Mouse (Mus musculus) liver, postnatal 0 days (tissue): ENCODE data around the gene Wfdc13. TPM values are rescaled to one million over a fixed set of nuclear protein-coding genes. Genes with fewer than 3 reads are reported as not detected.
A peak's percentile ranks its signal among the peaks of the same experiment; 100 is the strongest.

Experiments
- ATAC-seq: fragments of 200-750 bp; cut with Nextera tagmentation; 2 replicates; pipeline ENCODE4 v1.8.0; 2017; ENCODE audit warnings: mild to moderate bottlenecking, moderate library complexity
- DNase-seq: peaks from one replicate; pipeline ENCODE4 v3.0.0-alpha.2; 2016
- H3K27ac ChIP-seq: fragments of 300-500 bp; sonication (generic); 2 replicates; pipeline ENCODE4 v1.5.1; 2014; ENCODE audit warnings: antibody characterized with exemption, moderate library complexity, mild to moderate bottlenecking, low read depth
- H3K27me3 ChIP-seq: fragments of 300-500 bp; sonication (generic); 2 replicates; pipeline ENCODE4 v1.6.1; 2014; ENCODE audit warnings: low read length, control low read depth, mixed read lengths; ENCODE audit not compliant: insufficient read depth
- H3K36me3 ChIP-seq: fragments of 300-500 bp; sonication (generic); replicated peaks from 2 replicates; pipeline ENCODE4 v1.6.1; 2014; ENCODE audit warnings: mild to moderate bottlenecking, control low read depth, low read length, moderate library complexity, mixed read lengths; ENCODE audit not compliant: insufficient read depth
- H3K4me1 ChIP-seq: fragments of 300-500 bp; sonication (generic); 2 replicates; pipeline ENCODE4 v1.6.1; 2014; ENCODE audit warnings: antibody characterized with exemption, mild to moderate bottlenecking, control low read depth; ENCODE audit not compliant: insufficient read depth
- H3K4me2 ChIP-seq: fragments of 300-500 bp; sonication (generic); 2 replicates; pipeline ENCODE4 v1.6.1; 2014; ENCODE audit warnings: low read depth, mild to moderate bottlenecking, low read length, moderate library complexity, mixed read lengths
- H3K4me3 ChIP-seq: fragments of 300-500 bp; sonication (generic); 2 replicates; pipeline ENCODE4 v1.5.1; 2014; ENCODE audit warnings: low read depth, low read length
- H3K9ac ChIP-seq: fragments of 300-500 bp; sonication (generic); replicated peaks from 2 replicates; pipeline ENCODE4 v1.6.1; 2014; ENCODE audit warnings: mild to moderate bottlenecking, moderate library complexity
- H3K9me3 ChIP-seq: fragments of 300-500 bp; sonication (generic); 2 replicates; pipeline ENCODE4 v1.6.1; 2016; ENCODE audit warnings: mild to moderate bottlenecking, control low read depth, low read length, mixed read lengths
- CTCF ChIP-seq: sonication (generic); IDR thresholded peaks from 2 replicates; pipeline ENCODE4 v1.5.1; 2016; ENCODE audit warnings: antibody characterized with exemption, low read depth
- EP300 ChIP-seq: IDR thresholded peaks from 2 replicates; pipeline ENCODE4 v1.6.1; 2016; ENCODE audit warnings: antibody characterized with exemption, low read depth, mild to moderate bottlenecking
- WGBS: fragments of 180-500 bp; shearing (Covaris S2); extraction: QIAGEN DNeasy Blood & Tissue Kit; methylation state at CpG from one replicate; pipeline ENCODE4 v1.1.7; 2014; ENCODE audit not compliant: insufficient replicate concordance; 5-methylcytosine and 5-hydroxymethylcytosine counted together
- polyA plus RNA-seq: library from polyadenylated mRNA; unstranded; fragments of >200 nt; fragmentation: Nextera tagmentation; extraction: Ambion mirVana; gene quantifications from 2 replicates; pipeline ENCODE4 v1.2.1, GENCODE M21; 2015

The Wfdc13 gene
- polyA plus RNA-seq, 1 experiment from 2014 or later = not detected

GRCm38 (mm10) chr2:164725895-164726619 is 41.1 kb downstream of the Wfdc13 start:
- H3K4me3 ChIP-seq = no peak overlapping the region
- H3K36me3 ChIP-seq = no peaks in the 10 kb centered on the region
- ATAC-seq (peak; percentile 61), DNase-seq (peak; percentile 79)
- H3K9ac ChIP-seq = no peak overlapping the region
- no peaks in the 10 kb centered on the region for H3K27me3 ChIP-seq
- WGBS = 15% methylated on average over 6 of the region's 6 CpGs
- H3K4me1 ChIP-seq = no peaks in the 10 kb centered on the region
- no peaks in the 10 kb centered on the region for H3K9me3 ChIP-seq
- no peak overlapping the region for H3K4me2 ChIP-seq
- TF ChIP-seq EP300 (no peak), CTCF (peak; percentile 91)
- no peak overlapping the region for H3K27ac ChIP-seq

- H3K27me3 ChIP-seq = no peaks in the 10 kb centered on the region
- no peaks in the 10 kb centered on the region for H3K4me1 ChIP-seq
- H3K27ac ChIP-seq = no peak overlapping the region
- no peaks in the 10 kb centered on the region for H3K36me3 ChIP-seq
- no peak for TF ChIP-seq EP300
- no peak for TF ChIP-seq CTCF
- 67% methylated on average over 5 of the region's 5 CpGs for WGBS
- no peak overlapping the region for H3K4me2 ChIP-seq
- no peaks in the 10 kb centered on the region for H3K9me3 ChIP-seq
- H3K9ac ChIP-seq = no peak overlapping the region
- ATAC-seq (no peak), DNase-seq (no peak)
- H3K4me3 ChIP-seq = no peak overlapping the region
Measured at GRCm38 (mm10) chr2:164731719-164732118, 46.8 kb downstream of the Wfdc13 start.

- Histone ChIP-seq H3K4me2 (no peak overlapping the region), H3K27ac (no peak overlapping the region), H3K4me1 (no peaks in the 10 kb centered on the region), H3K9ac (no peak overlapping the region), H3K9me3 (no peaks in the 10 kb centered on the region), H3K36me3 (no peaks in the 10 kb centered on the region), H3K27me3 (no peaks in the 10 kb centered on the region), H3K4me3 (no peak overlapping the region)
- TF ChIP-seq CTCF = no peak
- TF ChIP-seq EP300 = no peak
- WGBS = 52% methylated on average over 2 of the region's 2 CpGs
- no peak for DNase-seq
- no peak for ATAC-seq
Measured at GRCm38 (mm10) chr2:164733259-164733658, 48.4 kb downstream of the Wfdc13 start.

GRCm38 (mm10) chr2:164734839-164735238 is 49.9 kb downstream of the Wfdc13 start:
- Histone ChIP-seq H3K9me3 (no peaks in the 10 kb centered on the region), H3K27ac (no peak overlapping the region), H3K4me3 (no peak overlapping the region), H3K27me3 (no peaks in the 10 kb centered on the region), H3K9ac (no peak overlapping the region), H3K36me3 (no peaks in the 10 kb centered on the region), H3K4me1 (no peaks in the 10 kb centered on the region), H3K4me2 (no peak overlapping the region)
- DNase-seq (no peak), ATAC-seq (no peak)
- no peak for TF ChIP-seq EP300
- no peak for TF ChIP-seq CTCF
- WGBS = 65% methylated on average over 5 of the region's 5 CpGs

GRCm38 (mm10) chr2:164735446-164735845 is 50.5 kb downstream of the Wfdc13 start:
- H3K4me3 ChIP-seq = no peak overlapping the region
- 82% methylated on average over 5 of the region's 5 CpGs for WGBS
- ATAC-seq (no peak), DNase-seq (no peak)
- H3K36me3 ChIP-seq = no peaks in the 10 kb centered on the region
- no peaks in the 10 kb centered on the region for H3K9me3 ChIP-seq
- no peaks in the 10 kb centered on the region for H3K4me1 ChIP-seq
- H3K27me3 ChIP-seq = no peaks in the 10 kb centered on the region
- no peak overlapping the region for H3K4me2 ChIP-seq
- H3K9ac ChIP-seq = no peak overlapping the region
- TF ChIP-seq CTCF (no peak), EP300 (no peak)
- no peak overlapping the region for H3K27ac ChIP-seq

Other genes starting within 250 kb of the Wfdc13 start
- gene Sdc4, start 241.2 kb upstream of the Wfdc13 start, polyA plus RNA-seq = 194 and 208 TPM in 2 replicates
- gene Sys1, start 228.1 kb upstream of the Wfdc13 start, polyA plus RNA-seq = 43.5 and 46.2 TPM in 2 replicates
- gene Gm20458, start 224.1 kb upstream of the Wfdc13 start, polyA plus RNA-seq = 5.8 and 6.1 TPM in 2 replicates
- not detected in 2 replicates for gene Trp53tg5, start 211.4 kb upstream of the Wfdc13 start, polyA plus RNA-seq
- 2.7 TPM in 2 replicates for gene Dbndd2, start 199.0 kb upstream of the Wfdc13 start, polyA plus RNA-seq
- gene Pigt, start 187.6 kb upstream of the Wfdc13 start, polyA plus RNA-seq = 24.3 and 25.1 TPM in 2 replicates
- 3.0 and 3.3 TPM in 2 replicates for gene Wfdc2, start 122.7 kb upstream of the Wfdc13 start, polyA plus RNA-seq
- gene Spint3, start 111.6 kb upstream of the Wfdc13 start, polyA plus RNA-seq = not detected in 2 replicates
- gene Wfdc6a, start 99.7 kb upstream of the Wfdc13 start, polyA plus RNA-seq = not detected in 2 replicates
- not detected in 2 replicates for gene Eppin, start 91.5 kb upstream of the Wfdc13 start, polyA plus RNA-seq
- gene Wfdc6b, start 71.6 kb upstream of the Wfdc13 start, polyA plus RNA-seq = not detected in 2 replicates
- not detected in 2 replicates for gene Wfdc8, start 71.5 kb upstream of the Wfdc13 start, polyA plus RNA-seq
- gene Wfdc16, start 46.3 kb upstream of the Wfdc13 start, polyA plus RNA-seq = not detected in 2 replicates
- gene Wfdc10, start 29.1 kb upstream of the Wfdc13 start, polyA plus RNA-seq = not detected in 2 replicates
- not detected in 2 replicates for gene Wfdc9, start 28.5 kb upstream of the Wfdc13 start, polyA plus RNA-seq
- gene Wfdc11, start 11.0 kb upstream of the Wfdc13 start, polyA plus RNA-seq = not detected in 2 replicates
- not detected in 2 replicates for gene Spint4, start 13.4 kb downstream of the Wfdc13 start, polyA plus RNA-seq
- not detected in 2 replicates for gene Spint5, start 30.2 kb downstream of the Wfdc13 start, polyA plus RNA-seq
- 2.0 and 2.5 TPM in 2 replicates for gene Wfdc3, start 60.8 kb downstream of the Wfdc13 start, polyA plus RNA-seq
- gene Dnttip1, start 60.9 kb downstream of the Wfdc13 start, polyA plus RNA-seq = 33.7 and 34.2 TPM in 2 replicates
- 243 and 277 TPM in 2 replicates for gene Ube2c, start 84.8 kb downstream of the Wfdc13 start, polyA plus RNA-seq
- 6.5 and 127 TPM in 2 replicates for gene Tnnc2, start 94.9 kb downstream of the Wfdc13 start, polyA plus RNA-seq
- 6.1 and 7.4 TPM in 2 replicates for gene Snx21, start 100.7 kb downstream of the Wfdc13 start, polyA plus RNA-seq
- 23.1 and 25.0 TPM in 2 replicates for gene Acot8, start 119.8 kb downstream of the Wfdc13 start, polyA plus RNA-seq
- gene Zswim3, start 120.0 kb downstream of the Wfdc13 start, polyA plus RNA-seq = 2.0 and 2.2 TPM in 2 replicates
- 3.1 TPM in 2 replicates for gene Zswim1, start 137.6 kb downstream of the Wfdc13 start, polyA plus RNA-seq
- gene Spata25, start 143.4 kb downstream of the Wfdc13 start, polyA plus RNA-seq = not detected in 2 replicates
- gene Ctsa, start 147.8 kb downstream of the Wfdc13 start, polyA plus RNA-seq = 101 and 109 TPM in 2 replicates
- gene Neurl2, start 148.3 kb downstream of the Wfdc13 start, polyA plus RNA-seq = 2.5 and 3.1 TPM in 2 replicates
- 33.4 and 35.3 TPM in 2 replicates for gene Pltp, start 172.6 kb downstream of the Wfdc13 start, polyA plus RNA-seq
- gene Pcif1, start 194.2 kb downstream of the Wfdc13 start, polyA plus RNA-seq = 38.4 and 38.6 TPM in 2 replicates
- gene Zfp335, start 226.7 kb downstream of the Wfdc13 start, polyA plus RNA-seq = 2.1 and 2.5 TPM in 2 replicates